Mouse (Mus musculus) testis, adult 2 months (tissue): ENCODE data around the gene Synm.

ENCODE experiments used
- CTCF ChIP-seq: fragments of 200-500 bp; IDR thresholded peaks from 2 replicates; pipeline ENCODE4 v1.5.1; 2012; ENCODE audit warnings: low read depth, mild to moderate bottlenecking, inconsistent platforms, low read length, moderate library complexity; ENCODE audit not compliant: control insufficient read depth, insufficient read depth, insufficient replicate concordance
- POLR2A ChIP-seq: fragments of 200-500 bp; IDR thresholded peaks from 2 replicates; pipeline ENCODE4 v1.6.1; 2012; ENCODE audit warnings: low read depth, mild to moderate bottlenecking, inconsistent platforms, low read length, moderate library complexity; ENCODE audit not compliant: control insufficient read depth

- TF ChIP-seq CTCF (no peak), POLR2A (no peak)
Observed at GRCm38 (mm10) chr7:67692141-67692540, 67.4 kb downstream of the Synm start.
